Comparison of ENCODE assay signal across 8 mouse cellular contexts in genomic region chr19:45658556-45659268, GRCm38 (mm10). TPM values are rescaled to one million over a fixed set of nuclear protein-coding genes. Genes with fewer than 3 reads are reported as not detected.
DNase-seq lines count a peak whose midpoint lies in the region; ATAC-seq lines count a peak whose summit lies in the region.

No protein-coding gene starts in this region.

- peak overlapping the region; percentile 94 for H3K27ac ChIP-seq in lung, embryonic 16.5 days (ENCODE audit: low read length)
- peak overlapping the region; percentile 99 for H3K27ac ChIP-seq in embryonic facial prominence, embryonic 10.5 days (replicated peaks)
- peak overlapping the region; percentile 95; the same call in 1 of the 2 replicates for H3K27ac ChIP-seq in intestine, embryonic 14.5 days (ENCODE audit: low read depth)
- no peak overlapping the region for H3K27ac ChIP-seq in neural tube, embryonic 12.5 days

- H3K36me3 ChIP-seq in lung, embryonic 16.5 days (ENCODE audit: control insufficient read depth, insufficient read depth, low read length): no peaks in the 10 kb centered on the region
- H3K36me3 ChIP-seq in embryonic facial prominence, embryonic 10.5 days (replicated peaks): no peaks in the 10 kb centered on the region
- H3K36me3 ChIP-seq in intestine, embryonic 14.5 days (ENCODE audit: control insufficient read depth, insufficient read depth, low read length): no peaks in the 10 kb centered on the region
- no peaks in the 10 kb centered on the region for H3K36me3 ChIP-seq in neural tube, embryonic 12.5 days

- no peak for DNase-seq in lung, postnatal 4 days
- no peak for DNase-seq in embryonic facial prominence, embryonic 10.5 days (ENCODE audit: low spot score)
- no peak for DNase-seq in intestine, embryonic 14.5 days (ENCODE audit: low spot score)
- no peak for DNase-seq in adrenal gland, postnatal 14 days
- no peak for DNase-seq in cerebellum, adult 11-12 months
- no peak for DNase-seq in right cerebral cortex, adult 2 months (ENCODE audit: low spot score in 2 of 2)

- H3K9me3 ChIP-seq in lung, embryonic 16.5 days (ENCODE audit: control insufficient read depth, low read length): no peaks in the 10 kb centered on the region
- H3K9me3 ChIP-seq in embryonic facial prominence, embryonic 10.5 days: no peaks in the 10 kb centered on the region
- no peaks in the 10 kb centered on the region for H3K9me3 ChIP-seq in intestine, embryonic 14.5 days (ENCODE audit: control insufficient read depth, low read length)
- no peaks in the 10 kb centered on the region for H3K9me3 ChIP-seq in neural tube, embryonic 12.5 days

- 60% methylated on average over 10 of the region's 10 CpGs for WGBS in lung, embryonic 16.5 days
- WGBS in embryonic facial prominence, embryonic 10.5 days: 66% methylated on average over 10 of the region's 10 CpGs
- 65% methylated on average over 10 of the region's 10 CpGs for WGBS in intestine, embryonic 14.5 days
- 73% methylated on average over 10 of the region's 10 CpGs for WGBS in neural tube, embryonic 12.5 days

- H3K9ac ChIP-seq in lung, embryonic 16.5 days (ENCODE audit: low read length): peak overlapping the region; percentile 99
- peak overlapping the region; percentile 98 for H3K9ac ChIP-seq in intestine, embryonic 14.5 days (ENCODE audit: low read length)
- H3K9ac ChIP-seq in neural tube, embryonic 12.5 days: no peak overlapping the region

- no peak for ATAC-seq in lung, embryonic 16.5 days (ENCODE audit: low read depth)
- no peak for ATAC-seq in intestine, embryonic 14.5 days (replicated peaks; ENCODE audit: low FRiP score, low TSS enrichment, low read depth)
- no peak for ATAC-seq in neural tube, embryonic 12.5 days (ENCODE audit: low FRiP score, low read depth)

- peaks cover 27% of the 10 kb centered on the region for H3K4me1 ChIP-seq in lung, embryonic 16.5 days (replicated peaks; ENCODE audit: control insufficient read depth, insufficient read depth, low read length)
- H3K4me1 ChIP-seq in embryonic facial prominence, embryonic 10.5 days: peaks cover 60% of the 10 kb centered on the region
- peaks cover 22% of the 10 kb centered on the region for H3K4me1 ChIP-seq in intestine, embryonic 14.5 days (replicated peaks; ENCODE audit: control insufficient read depth, insufficient read depth, low read length)
- peaks cover 19% of the 10 kb centered on the region for H3K4me1 ChIP-seq in neural tube, embryonic 12.5 days

- H3K27me3 ChIP-seq in lung, embryonic 16.5 days (ENCODE audit: control insufficient read depth, insufficient read depth, low read depth, low read length): no peaks in the 10 kb centered on the region
- peaks cover 4% of the 10 kb centered on the region; the same call in 1 of the 2 replicates for H3K27me3 ChIP-seq in embryonic facial prominence, embryonic 10.5 days (replicated peaks; ENCODE audit: low read depth, poor library complexity, severe bottlenecking)
- no peaks in the 10 kb centered on the region for H3K27me3 ChIP-seq in intestine, embryonic 14.5 days (replicated peaks; ENCODE audit: control insufficient read depth, insufficient read depth, low read length)
- no peaks in the 10 kb centered on the region for H3K27me3 ChIP-seq in neural tube, embryonic 12.5 days (replicated peaks)

- peak overlapping the region; percentile 57 for H3K4me2 ChIP-seq in lung, embryonic 16.5 days (ENCODE audit: low read depth, low read length)
- H3K4me2 ChIP-seq in intestine, embryonic 14.5 days (ENCODE audit: low read length): peak overlapping the region; percentile 79
- peak overlapping the region; percentile 84 for H3K4me2 ChIP-seq in neural tube, embryonic 12.5 days (replicated peaks)

- peak overlapping the region; percentile 91 for H3K4me3 ChIP-seq in lung, embryonic 16.5 days (ENCODE audit: low read length)
- H3K4me3 ChIP-seq in embryonic facial prominence, embryonic 10.5 days: peak overlapping the region; percentile 91
- peak overlapping the region; percentile 68 for H3K4me3 ChIP-seq in intestine, embryonic 14.5 days (ENCODE audit: low read depth, low read length)
- H3K4me3 ChIP-seq in neural tube, embryonic 12.5 days: peak overlapping the region; percentile 75; the same call in 1 of the 2 replicates

RNA-seq across cellular contexts. Expression of gene Fbxw4, which starts 1.4 kb away (rescaled TPM):
- polyA plus RNA-seq in lung, embryonic 16.5 days (2015; fragmentation: Nextera tagmentation; extraction: Ambion mirVana): 4.3 and 5.4 TPM in 2 replicates
- 4.2 and 4.7 TPM in 2 replicates for polyA plus RNA-seq in embryonic facial prominence, embryonic 10.5 days (2016; fragmentation: Nextera tagmentation; extraction: Ambion mirVana)
- 5.2 and 6.1 TPM in 2 replicates for polyA plus RNA-seq in intestine, embryonic 14.5 days (2014; fragmentation: Nextera tagmentation; extraction: Ambion mirVana)
- polyA plus RNA-seq in neural tube, embryonic 12.5 days (2016; fragmentation: Nextera tagmentation; extraction: Ambion mirVana): 5.4 and 5.9 TPM in 2 replicates
- total RNA-seq in adrenal gland, postnatal 14 days (2021): 29.5 and 31.8 TPM in 2 replicates
